Mouse (Mus musculus) left cerebral cortex, postnatal 10 days (tissue): ENCODE measurements at regions not wholly inside any gene's neighbourhood (a gene's known extent, or its start where the extent isn't known, plus 50 kb on each side); places are given as distances from the start of the nearest gene placed in this dataset.
"Not testable (repeated sequence)": the region's sequence is repeated elsewhere in the genome, so short reads cannot be mapped to it uniquely, and the experiment has no call there.

Experiments
- DNase-seq, 2 experiments: peaks; one replicate each; pipeline ENCODE4 v3.0.0; 2021 to 2022; ENCODE audit warnings: low spot score in 2 of 2, mixed read lengths in 1 of 2; ENCODE audit errors: extremely low spot score in 1 of 2
- intact Hi-C: fragments of 180-260 bp; cut with DNase I; formaldehyde crosslinking; loops from one replicate; pipeline ENCODE4 v1.15.1; 2025

- intact Hi-C loops: no loop called here
- DNase-seq: no peak
Observed at GRCm38 (mm10) chr11:28075560-28075959, 264.1 kb downstream of the Gm6685 start.

GRCm38 (mm10) chr11:28036236-28036635, 303.4 kb downstream of the Gm6685 start:
- DNase-seq, intact Hi-C loops: not testable (repeated sequence)

GRCm38 (mm10) chr11:28035538-28035937, 304.1 kb downstream of the Gm6685 start:
- intact Hi-C loops, DNase-seq: not testable (repeated sequence)

GRCm38 (mm10) chr11:28022876-28023275, 316.8 kb downstream of the Gm6685 start:
- intact Hi-C loops: loop anchor here (10.0 kb wide), 1 partner anchor 562 kb away; the partner anchor contains the start of gene Ccdc85a
- no peak for DNase-seq

GRCm38 (mm10) chr11:28020762-28021161, 318.9 kb downstream of the Gm6685 start:
- DNase-seq: no peak
- intact Hi-C loops: loop anchor here (10.0 kb wide), 1 partner anchor 564 kb away; the partner anchor contains the start of gene Ccdc85a
